Mouse (Mus musculus) heart, embryonic 15.5 days (tissue): ENCODE data around the gene Akap6. TPM values are rescaled to one million over a fixed set of nuclear protein-coding genes. Genes with fewer than 3 reads are reported as not detected.

Experiments used
- ATAC-seq: fragments of 200-750 bp; cut with Nextera tagmentation; replicated peaks from 2 replicates; pipeline ENCODE4 v1.8.0; 2017; ENCODE audit warnings: low read depth, moderate TSS enrichment; ENCODE audit not compliant: insufficient number of reproducible peaks, insufficient read depth, low FRiP score
- H3K27ac ChIP-seq: fragments of 300-500 bp; sonication (generic); 2 replicates; pipeline ENCODE4 v1.5.1; 2015; ENCODE audit warnings: mild to moderate bottlenecking, inconsistent platforms
- H3K27me3 ChIP-seq: fragments of 300-500 bp; sonication (generic); 2 replicates; pipeline ENCODE4 v1.6.1; 2015; ENCODE audit warnings: inconsistent platforms
- H3K36me3 ChIP-seq: fragments of 300-500 bp; sonication (generic); 2 replicates; pipeline ENCODE4 v1.6.1; 2015; ENCODE audit warnings: mild to moderate bottlenecking, inconsistent platforms
- H3K4me1 ChIP-seq: fragments of 300-500 bp; sonication (generic); replicated peaks from 2 replicates; pipeline ENCODE4 v1.6.1; 2015; ENCODE audit warnings: inconsistent platforms
- H3K4me2 ChIP-seq: fragments of 300-500 bp; sonication (generic); 2 replicates; pipeline ENCODE4 v1.6.1; 2015; ENCODE audit warnings: inconsistent platforms, mild to moderate bottlenecking, moderate library complexity
- H3K4me3 ChIP-seq: fragments of 300-500 bp; sonication (generic); 2 replicates; pipeline ENCODE4 v1.5.1; 2015; ENCODE audit warnings: mild to moderate bottlenecking, inconsistent platforms
- H3K9ac ChIP-seq: fragments of 300-500 bp; sonication (generic); 2 replicates; pipeline ENCODE4 v1.6.1; 2015; ENCODE audit warnings: mild to moderate bottlenecking, inconsistent platforms
- H3K9me3 ChIP-seq: fragments of 300-500 bp; sonication (generic); replicated peaks from 2 replicates; pipeline ENCODE4 v1.6.1; 2016; ENCODE audit warnings: inconsistent platforms
- WGBS: fragments of 180-500 bp; shearing (Covaris S2); methylation state at CpG from one replicate; pipeline ENCODE4 v1.1.7; 2015; ENCODE audit warnings: mixed read lengths; 5-methylcytosine and 5-hydroxymethylcytosine counted together
- polyA plus RNA-seq: library from polyadenylated mRNA; unstranded; fragments of >200 nt; fragmentation: Nextera tagmentation; extraction: Ambion mirVana; gene quantifications from 2 replicates; pipeline ENCODE4 v1.2.1, GENCODE M21; 2015

Gene Akap6
- polyA plus RNA-seq, 1 experiment from 2014 or later, result 10.4 TPM

- Histone ChIP-seq H3K4me2 (no peak overlapping the region), H3K9me3 (no peaks in the 10 kb centered on the region), H3K27ac (no peak overlapping the region), H3K4me1 (peaks cover 9% of the 10 kb centered on the region), H3K4me3 (no peak overlapping the region), H3K27me3 (no peaks in the 10 kb centered on the region), H3K36me3 (no peaks in the 10 kb centered on the region), H3K9ac (no peak overlapping the region)
- no peak; the same call in 1 of the 2 replicates for ATAC-seq
- 49% methylated on average over 3 of the region's 3 CpGs for WGBS
These were observed 1.6 kb upstream of the Akap6 start for GRCm38 (mm10) chr12:52697407-52698109.

GRCm38 (mm10) chr12:52698276-52698930 lies 780 bp upstream of the Akap6 start:
- Histone ChIP-seq H3K27ac (no peak overlapping the region), H3K36me3 (no peaks in the 10 kb centered on the region), H3K4me3 (no peak overlapping the region), H3K9me3 (no peaks in the 10 kb centered on the region), H3K9ac (no peak overlapping the region), H3K4me2 (no peak overlapping the region), H3K27me3 (no peaks in the 10 kb centered on the region), H3K4me1 (peaks cover 7% of the 10 kb centered on the region)
- WGBS, result 73% methylated on average over 5 of the region's 5 CpGs
- ATAC-seq, result no peak

GRCm38 (mm10) chr12:52699961-52700696 lies 946 bp downstream of the Akap6 start:
- no peak for ATAC-seq
- peak overlapping the region; percentile 55; the same call in 1 of the 2 replicates for H3K4me2 ChIP-seq
- peak overlapping the region; percentile 2; the same call in 1 of the 2 replicates for H3K27ac ChIP-seq
- H3K4me3 ChIP-seq, result no peak overlapping the region
- 56% methylated on average over 15 of the region's 15 CpGs for WGBS
- H3K9ac ChIP-seq, result no peak overlapping the region
- H3K27me3 ChIP-seq, result no peaks in the 10 kb centered on the region
- no peaks in the 10 kb centered on the region for H3K9me3 ChIP-seq
- H3K4me1 ChIP-seq, result peaks cover 7% of the 10 kb centered on the region
- no peaks in the 10 kb centered on the region for H3K36me3 ChIP-seq

GRCm38 (mm10) chr12:52700697-52701191 lies 1.6 kb downstream of the Akap6 start:
- Histone ChIP-seq H3K4me1 (peaks cover 7% of the 10 kb centered on the region), H3K27me3 (no peaks in the 10 kb centered on the region), H3K4me3 (peak overlapping the region; percentile 29), H3K4me2 (peak overlapping the region; percentile 55), H3K9ac (no peak overlapping the region), H3K9me3 (no peaks in the 10 kb centered on the region), H3K36me3 (no peaks in the 10 kb centered on the region), H3K27ac (peak overlapping the region; percentile 2; the same call in 1 of the 2 replicates)
- 53% methylated on average over 15 of the region's 15 CpGs for WGBS
- ATAC-seq, result no peak

- Histone ChIP-seq H3K4me2 (peak overlapping the region; percentile 55), H3K9me3 (no peaks in the 10 kb centered on the region), H3K4me1 (peaks cover 7% of the 10 kb centered on the region), H3K4me3 (peak overlapping the region; percentile 29), H3K27ac (no peak overlapping the region; the same call in 1 of the 2 replicates), H3K36me3 (no peaks in the 10 kb centered on the region), H3K27me3 (no peaks in the 10 kb centered on the region), H3K9ac (no peak overlapping the region)
- 33% methylated on average over 9 of the region's 9 CpGs for WGBS
- no peak for ATAC-seq
These were observed 2.0 kb downstream of the Akap6 start for GRCm38 (mm10) chr12:52701201-52701641.

GRCm38 (mm10) chr12:52702368-52702967 lies 3.3 kb downstream of the Akap6 start:
- 78% methylated on average over 12 of the region's 12 CpGs for WGBS
- H3K4me3 ChIP-seq, result no peak overlapping the region
- H3K27ac ChIP-seq, result no peak overlapping the region
- H3K9me3 ChIP-seq, result no peaks in the 10 kb centered on the region
- H3K4me2 ChIP-seq, result no peak overlapping the region
- no peaks in the 10 kb centered on the region for H3K27me3 ChIP-seq
- no peak overlapping the region for H3K9ac ChIP-seq
- H3K36me3 ChIP-seq, result no peaks in the 10 kb centered on the region
- H3K4me1 ChIP-seq, result peaks cover 7% of the 10 kb centered on the region
- ATAC-seq, result no peak

GRCm38 (mm10) chr12:52704081-52704480 lies 4.9 kb downstream of the Akap6 start:
- Histone ChIP-seq H3K4me2 (no peak overlapping the region), H3K4me1 (peaks cover 7% of the 10 kb centered on the region), H3K4me3 (no peak overlapping the region), H3K9ac (no peak overlapping the region), H3K27me3 (no peaks in the 10 kb centered on the region), H3K9me3 (no peaks in the 10 kb centered on the region), H3K27ac (no peak overlapping the region), H3K36me3 (no peaks in the 10 kb centered on the region)
- 72% methylated on average over 4 of the region's 4 CpGs for WGBS
- no peak for ATAC-seq

- no peak overlapping the region for H3K4me3 ChIP-seq
- 85% methylated on average over 3 of the region's 3 CpGs for WGBS
These were observed 5.6 kb downstream of the Akap6 start for GRCm38 (mm10) chr12:52704810-52705209.

GRCm38 (mm10) chr12:52711382-52711781 lies 12.2 kb downstream of the Akap6 start:
- Histone ChIP-seq H3K27ac (no peak overlapping the region), H3K9me3 (no peaks in the 10 kb centered on the region), H3K27me3 (no peaks in the 10 kb centered on the region), H3K9ac (no peak overlapping the region), H3K4me2 (no peak overlapping the region), H3K4me1 (no peaks in the 10 kb centered on the region), H3K36me3 (no peaks in the 10 kb centered on the region), H3K4me3 (no peak overlapping the region)
- no peak for ATAC-seq
- 89% methylated on average over 3 of the region's 3 CpGs for WGBS

More at GRCm38 (mm10) chr12:52704810-52705209, 5.6 kb downstream of the Akap6 start:
- peaks cover 7% of the 10 kb centered on the region for H3K4me1 ChIP-seq
- H3K9me3 ChIP-seq, result no peaks in the 10 kb centered on the region
- ATAC-seq, result no peak
- no peak overlapping the region for H3K4me2 ChIP-seq
- no peak overlapping the region for H3K27ac ChIP-seq
- no peak overlapping the region for H3K9ac ChIP-seq
- H3K36me3 ChIP-seq, result no peaks in the 10 kb centered on the region
- no peaks in the 10 kb centered on the region for H3K27me3 ChIP-seq

GRCm38 (mm10) chr12:52711857-52712640 lies 12.9 kb downstream of the Akap6 start:
- Histone ChIP-seq H3K4me2 (no peak overlapping the region), H3K36me3 (no peaks in the 10 kb centered on the region), H3K4me1 (no peaks in the 10 kb centered on the region), H3K27me3 (no peaks in the 10 kb centered on the region), H3K4me3 (no peak overlapping the region), H3K9me3 (no peaks in the 10 kb centered on the region), H3K27ac (no peak overlapping the region), H3K9ac (no peak overlapping the region)
- no peak for ATAC-seq
- WGBS, result 56% methylated on average over 7 of the region's 7 CpGs
